Mouse (Mus musculus) heart, embryonic 16.5 days (tissue): Measurements from ENCODE around the gene Cdk17. TPM values are rescaled to one million over a fixed set of nuclear protein-coding genes. Genes with fewer than 3 reads are reported as not detected.

Experiments
- ATAC-seq: fragments of 200-750 bp; cut with Nextera tagmentation; replicated peaks from 2 replicates; pipeline ENCODE4 v1.8.0; 2017; ENCODE audit warnings: moderate number of reproducible peaks; ENCODE audit not compliant: insufficient read depth, low FRiP score; ENCODE audit errors: extremely low read depth
- H3K27ac ChIP-seq: fragments of 300-500 bp; sonication (generic); 2 replicates; pipeline ENCODE4 v1.5.1; 2014; ENCODE audit warnings: mild to moderate bottlenecking, low read length, control low read depth, moderate library complexity
- H3K27me3 ChIP-seq: fragments of 300-500 bp; sonication (generic); 2 replicates; pipeline ENCODE4 v1.6.1; 2014; ENCODE audit warnings: low read length, mixed read lengths; ENCODE audit not compliant: control insufficient read depth, insufficient read depth
- H3K36me3 ChIP-seq: fragments of 300-500 bp; sonication (generic); 2 replicates; pipeline ENCODE4 v1.6.1; 2014; ENCODE audit not compliant: control insufficient read depth, insufficient read depth
- H3K4me1 ChIP-seq: fragments of 300-500 bp; sonication (generic); 2 replicates; pipeline ENCODE4 v1.6.1; 2014; ENCODE audit warnings: low read length, mixed read lengths; ENCODE audit not compliant: control insufficient read depth, insufficient read depth
- H3K4me2 ChIP-seq: fragments of 300-500 bp; sonication (generic); 2 replicates; pipeline ENCODE4 v1.6.1; 2014; ENCODE audit warnings: low read depth, mild to moderate bottlenecking, control low read depth, low read length
- H3K4me3 ChIP-seq: fragments of 300-500 bp; sonication (generic); 2 replicates; pipeline ENCODE4 v1.5.1; 2014; ENCODE audit warnings: mild to moderate bottlenecking, control low read depth, low read length
- H3K9ac ChIP-seq: fragments of 300-500 bp; sonication (generic); 2 replicates; pipeline ENCODE4 v1.6.1; 2014; ENCODE audit warnings: low read length, control low read depth
- H3K9me3 ChIP-seq: fragments of 300-500 bp; sonication (generic); replicated peaks from 2 replicates; pipeline ENCODE4 v1.6.1; 2016; ENCODE audit warnings: low read length; ENCODE audit not compliant: control insufficient read depth
- WGBS: fragments of 180-500 bp; shearing (Covaris S2); extraction: QIAGEN DNeasy Blood & Tissue Kit; methylation state at CpG from one replicate; pipeline ENCODE4 v1.1.7; 2014; 5-methylcytosine and 5-hydroxymethylcytosine counted together
- polyA plus RNA-seq: library from polyadenylated mRNA; unstranded; fragments of >200 nt; fragmentation: Nextera tagmentation; extraction: Ambion mirVana; gene quantifications from 2 replicates; pipeline ENCODE4 v1.2.1, GENCODE M21; 2015

Cdk17 gene
- polyA plus RNA-seq, 1 experiment from 2014 or later, result 14.9 TPM

GRCm38 (mm10) chr10:93131865-93132566 is 28.7 kb upstream of the Cdk17 start:
- Histone ChIP-seq H3K9me3 (no peaks in the 10 kb centered on the region), H3K4me1 (no peaks in the 10 kb centered on the region), H3K4me3 (no peak overlapping the region), H3K27me3 (no peaks in the 10 kb centered on the region), H3K36me3 (no peaks in the 10 kb centered on the region), H3K9ac (no peak overlapping the region), H3K27ac (no peak overlapping the region), H3K4me2 (no peak overlapping the region)
- WGBS, result 80% methylated on average over 9 of the region's 9 CpGs
- no peak for ATAC-seq

GRCm38 (mm10) chr10:93138730-93139129 is 21.9 kb upstream of the Cdk17 start:
- H3K27ac ChIP-seq, result no peak overlapping the region
- H3K9me3 ChIP-seq, result no peaks in the 10 kb centered on the region
- no peak for ATAC-seq
- no peak overlapping the region for H3K4me3 ChIP-seq
- 86% methylated on average over 3 of the region's 3 CpGs for WGBS
- H3K4me2 ChIP-seq, result no peak overlapping the region
- H3K36me3 ChIP-seq, result no peaks in the 10 kb centered on the region
- peaks cover 9% of the 10 kb centered on the region for H3K4me1 ChIP-seq
- no peak overlapping the region for H3K9ac ChIP-seq
- no peaks in the 10 kb centered on the region for H3K27me3 ChIP-seq

DNA sequence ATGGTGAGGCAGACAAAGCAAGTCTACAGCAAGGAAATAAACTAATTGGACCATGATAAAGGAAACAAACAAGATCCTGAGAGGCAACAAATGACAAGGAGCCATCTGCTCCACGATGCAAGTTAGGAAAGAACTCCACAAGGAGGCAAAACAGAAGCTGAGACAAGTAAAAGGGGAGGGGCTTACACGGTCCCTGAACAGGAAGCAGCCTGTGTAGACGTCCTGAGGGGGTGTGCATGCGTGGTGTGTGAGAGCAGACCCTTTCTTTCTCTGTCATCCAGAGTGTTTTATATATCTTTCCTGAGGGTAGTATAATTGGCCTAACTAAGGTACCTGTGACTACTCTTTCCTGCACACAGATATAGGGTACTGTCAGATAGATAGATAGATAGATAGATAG is 19.9 kb upstream of the Cdk17 start:
- H3K4me1 ChIP-seq, result peaks cover 15% of the 10 kb centered on the region
- H3K27me3 ChIP-seq, result no peaks in the 10 kb centered on the region
- 61% methylated on average over 4 of the region's 4 CpGs for WGBS
- no peak for ATAC-seq
- H3K36me3 ChIP-seq, result no peaks in the 10 kb centered on the region
- H3K27ac ChIP-seq, result no peak overlapping the region
- no peaks in the 10 kb centered on the region for H3K9me3 ChIP-seq
- no peak overlapping the region for H3K4me3 ChIP-seq
- H3K4me2 ChIP-seq, result no peak overlapping the region
- no peak overlapping the region for H3K9ac ChIP-seq

DNA sequence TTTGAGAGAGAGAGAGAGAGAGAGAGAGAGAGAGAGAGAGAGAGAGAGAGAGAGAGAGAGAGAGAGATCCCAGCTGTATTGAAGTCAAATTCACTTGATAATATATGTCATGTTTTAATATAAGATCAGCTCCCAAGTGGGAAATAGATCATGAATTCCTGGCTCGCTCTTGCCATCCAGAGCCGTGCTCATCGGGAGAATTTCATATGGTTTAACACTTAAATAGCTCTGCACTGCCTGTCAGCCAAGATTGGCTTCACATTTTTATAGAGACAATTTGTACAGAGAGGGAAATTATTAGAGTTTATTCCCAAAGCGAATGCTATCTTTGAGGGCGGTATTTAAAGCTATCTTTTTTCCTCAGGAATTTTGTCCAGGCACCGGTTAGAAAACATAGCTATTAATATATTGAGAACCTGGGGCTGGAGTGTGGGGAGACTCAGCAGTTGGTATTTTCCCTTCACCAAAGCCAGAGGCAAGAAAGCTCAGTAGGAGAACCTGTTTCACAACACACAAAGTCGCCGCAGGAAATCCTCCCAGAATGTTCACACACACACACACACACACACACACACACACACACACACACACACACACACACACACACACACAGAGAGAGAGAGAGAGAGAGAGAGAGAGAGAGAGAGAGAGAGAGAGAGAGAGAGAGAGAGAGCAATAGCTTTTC is 17.9 kb upstream of the Cdk17 start:
- H3K4me1 ChIP-seq, result peaks cover 15% of the 10 kb centered on the region
- 0 out of 2 replicates have a peak overlapping the region, but pooled peaks have one; percentile 48 for H3K27ac ChIP-seq
- no peaks in the 10 kb centered on the region for H3K27me3 ChIP-seq
- ATAC-seq, result no peak
- H3K4me2 ChIP-seq, result peak overlapping the region; percentile 70
- no peak overlapping the region for H3K9ac ChIP-seq
- no peaks in the 10 kb centered on the region for H3K36me3 ChIP-seq
- H3K4me3 ChIP-seq, result peak overlapping the region; percentile 40
- 22% methylated on average over 8 of the region's 8 CpGs for WGBS
- H3K9me3 ChIP-seq, result no peaks in the 10 kb centered on the region

DNA sequence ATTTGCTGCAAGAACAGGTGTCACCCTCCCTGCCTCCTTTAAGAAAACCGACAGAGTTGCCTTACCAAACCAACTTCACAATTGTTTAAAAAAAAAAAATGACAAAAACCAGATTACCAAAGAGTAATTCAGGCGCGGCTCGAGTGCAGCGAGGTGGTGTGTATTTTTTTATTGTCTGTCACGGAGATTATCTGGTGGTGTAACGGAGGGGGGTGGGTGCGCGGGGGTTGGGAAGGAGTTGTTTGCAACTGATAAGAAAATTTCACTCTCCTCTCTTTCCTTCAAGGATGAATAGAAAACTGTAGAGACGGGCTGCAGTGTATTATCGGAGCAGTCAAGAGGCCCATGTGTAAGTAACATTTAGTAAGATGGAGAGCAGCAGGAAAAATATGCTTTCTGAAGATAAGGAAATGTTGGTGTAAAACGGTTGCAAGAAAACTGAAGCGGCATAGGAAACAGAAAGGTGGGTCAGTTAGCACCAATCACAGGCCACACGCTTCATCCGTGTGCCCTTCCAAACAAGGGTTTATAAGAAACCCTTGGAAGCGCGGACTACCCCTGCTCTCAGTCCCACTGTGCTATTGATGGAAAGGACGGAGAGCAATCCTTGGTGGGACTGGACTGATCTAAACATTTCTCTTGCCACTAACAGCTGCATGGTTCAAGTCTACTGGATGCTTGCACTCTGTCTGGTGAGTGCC is 17.2 kb upstream of the Cdk17 start:
- Histone ChIP-seq H3K4me3 (peak overlapping the region; percentile 40), H3K9me3 (no peaks in the 10 kb centered on the region), H3K4me2 (peak overlapping the region; percentile 70), H3K27me3 (no peaks in the 10 kb centered on the region), H3K4me1 (peaks cover 15% of the 10 kb centered on the region), H3K36me3 (no peaks in the 10 kb centered on the region), H3K27ac (peak overlapping the region; percentile 48; the same call in 1 of the 2 replicates), H3K9ac (peak overlapping the region; percentile 14; the same call in 1 of the 2 replicates)
- ATAC-seq, result no peak
- 18% methylated on average over 18 of the region's 18 CpGs for WGBS

DNA sequence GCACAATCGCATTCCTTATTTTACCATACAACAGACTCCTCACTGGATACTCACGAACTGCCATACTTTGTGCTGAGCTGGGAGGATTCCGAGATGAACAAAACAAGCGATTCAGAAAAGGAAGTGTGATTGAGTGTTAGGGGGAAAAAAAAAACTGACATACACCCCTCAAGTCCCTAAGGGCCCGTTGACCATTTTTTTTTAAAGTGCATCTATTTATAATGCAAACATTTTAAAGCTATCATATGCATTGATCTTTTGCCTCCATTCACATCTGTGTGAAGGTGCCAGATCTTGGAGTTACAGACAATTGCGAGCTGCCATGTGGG is 16.7 kb upstream of the Cdk17 start:
- no peaks in the 10 kb centered on the region for H3K9me3 ChIP-seq
- 0 out of 2 replicates have a peak overlapping the region, but pooled peaks have one; percentile 5 for H3K9ac ChIP-seq
- 68% methylated on average over 6 of the region's 6 CpGs for WGBS
- peak overlapping the region; percentile 48; the same call in 1 of the 2 replicates for H3K27ac ChIP-seq
- peak overlapping the region; percentile 40; the same call in 1 of the 2 replicates for H3K4me3 ChIP-seq
- no peak for ATAC-seq
- peak overlapping the region; percentile 70 for H3K4me2 ChIP-seq
- no peaks in the 10 kb centered on the region for H3K27me3 ChIP-seq
- H3K36me3 ChIP-seq, result no peaks in the 10 kb centered on the region
- H3K4me1 ChIP-seq, result peaks cover 15% of the 10 kb centered on the region

DNA sequence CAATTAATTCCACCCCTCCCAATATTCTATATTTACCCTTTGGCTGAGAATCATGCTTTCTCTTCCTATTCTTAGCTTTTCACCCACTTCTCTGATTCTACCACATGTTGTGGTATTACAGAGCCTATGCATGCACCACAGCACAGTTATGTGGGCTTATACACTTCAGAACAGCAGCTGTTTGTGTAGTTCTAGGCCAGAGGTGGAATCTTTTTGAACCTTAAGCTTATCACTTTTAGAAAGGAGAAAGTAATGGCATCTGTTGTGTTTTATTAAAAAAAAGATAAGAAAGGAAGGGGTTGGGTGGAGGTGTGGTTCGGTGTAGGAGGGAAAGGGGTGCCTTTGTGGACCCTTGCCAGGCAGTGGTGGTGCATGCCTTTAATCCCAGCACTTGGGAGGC is 16.1 kb upstream of the Cdk17 start:
- WGBS, result 59% methylated on average over 1 of the region's 1 CpGs
- Histone ChIP-seq H3K27ac (no peak overlapping the region), H3K4me2 (no peak overlapping the region)

GRCm38 (mm10) chr10:93145088-93145487 is 15.6 kb upstream of the Cdk17 start:
- 71% methylated on average over 10 of the region's 10 CpGs for WGBS
- H3K36me3 ChIP-seq, result no peaks in the 10 kb centered on the region
- no peak overlapping the region for H3K4me3 ChIP-seq
- H3K4me1 ChIP-seq, result peaks cover 15% of the 10 kb centered on the region
- no peak for ATAC-seq
- no peaks in the 10 kb centered on the region for H3K27me3 ChIP-seq
- no peaks in the 10 kb centered on the region for H3K9me3 ChIP-seq
- no peak overlapping the region for H3K9ac ChIP-seq
- H3K27ac ChIP-seq, result no peak overlapping the region
- H3K4me2 ChIP-seq, result no peak overlapping the region

More for the DNA sequence above, 16.1 kb upstream of the Cdk17 start:
- no peak overlapping the region for H3K4me3 ChIP-seq
- no peak for ATAC-seq
- no peaks in the 10 kb centered on the region for H3K9me3 ChIP-seq
- no peaks in the 10 kb centered on the region for H3K36me3 ChIP-seq
- no peaks in the 10 kb centered on the region for H3K27me3 ChIP-seq
- H3K4me1 ChIP-seq, result peaks cover 15% of the 10 kb centered on the region
- no peak overlapping the region for H3K9ac ChIP-seq

- H3K4me3 ChIP-seq, result no peak overlapping the region
- no peaks in the 10 kb centered on the region for H3K36me3 ChIP-seq
- H3K9me3 ChIP-seq, result no peaks in the 10 kb centered on the region
- H3K4me1 ChIP-seq, result peaks cover 15% of the 10 kb centered on the region
- 84% methylated on average over 4 of the region's 4 CpGs for WGBS
- no peak for ATAC-seq
- no peak overlapping the region for H3K4me2 ChIP-seq
- no peak overlapping the region for H3K9ac ChIP-seq
- no peaks in the 10 kb centered on the region for H3K27me3 ChIP-seq
- H3K27ac ChIP-seq, result no peak overlapping the region
These were observed 14.1 kb upstream of the Cdk17 start for GRCm38 (mm10) chr10:93146601-93147000.
